Mouse (Mus musculus) midbrain, postnatal 0 days (tissue): Measurements from ENCODE around the gene Ifnl3. TPM values are rescaled to one million over a fixed set of nuclear protein-coding genes. Genes with fewer than 3 reads are reported as not detected.

Experiments
- ATAC-seq: fragments of 200-750 bp; cut with Nextera tagmentation; 2 replicates; pipeline ENCODE4 v1.8.0; 2017; ENCODE audit warnings: moderate number of reproducible peaks, mild to moderate bottlenecking, moderate TSS enrichment, moderate library complexity; ENCODE audit not compliant: low FRiP score
- DNase-seq: peaks from one replicate; pipeline ENCODE4 v3.0.0-alpha.2; 2015; ENCODE audit warnings: low spot score
- H3K27ac ChIP-seq: fragments of 300-500 bp; sonication (generic); 2 replicates; pipeline ENCODE4 v1.5.1; 2014; ENCODE audit warnings: low read depth, mild to moderate bottlenecking, low read length, mixed read lengths
- H3K27me3 ChIP-seq: fragments of 300-500 bp; sonication (generic); 2 replicates; pipeline ENCODE4 v1.6.1; 2014; ENCODE audit warnings: low read length, control low read depth, mixed read lengths; ENCODE audit not compliant: insufficient read depth
- H3K36me3 ChIP-seq: fragments of 300-500 bp; sonication (generic); 2 replicates; pipeline ENCODE4 v1.6.1; 2014; ENCODE audit warnings: low read length, control low read depth, mixed read lengths; ENCODE audit not compliant: insufficient read depth
- H3K4me1 ChIP-seq: fragments of 300-500 bp; sonication (generic); 2 replicates; pipeline ENCODE4 v1.6.1; 2014; ENCODE audit warnings: mild to moderate bottlenecking, control low read depth, antibody characterized with exemption, low read length, mixed read lengths; ENCODE audit not compliant: insufficient read depth
- H3K4me2 ChIP-seq: fragments of 300-500 bp; sonication (generic); 2 replicates; pipeline ENCODE4 v1.6.1; 2014; ENCODE audit warnings: low read depth, mild to moderate bottlenecking, low read length, mixed read lengths; ENCODE audit not compliant: poor library complexity, severe bottlenecking
- H3K4me3 ChIP-seq: fragments of 300-500 bp; sonication (generic); 2 replicates; pipeline ENCODE4 v1.5.1; 2014; ENCODE audit warnings: low read depth, mild to moderate bottlenecking, low read length, moderate library complexity
- H3K9ac ChIP-seq: fragments of 300-500 bp; sonication (generic); replicated peaks from 2 replicates; pipeline ENCODE4 v1.6.1; 2014; ENCODE audit warnings: mild to moderate bottlenecking, low read length, moderate library complexity, mixed read lengths; ENCODE audit not compliant: poor library complexity, severe bottlenecking
- H3K9me3 ChIP-seq: fragments of 300-500 bp; sonication (generic); 2 replicates; pipeline ENCODE4 v1.6.1; 2016; ENCODE audit warnings: low read length, control low read depth
- CTCF ChIP-seq: IDR thresholded peaks from 2 replicates; pipeline ENCODE4 v1.5.1; 2016; ENCODE audit warnings: antibody characterized with exemption, mild to moderate bottlenecking
- WGBS: fragments of 180-500 bp; shearing (Covaris S2); extraction: QIAGEN DNeasy Blood & Tissue Kit; methylation state at CpG from one replicate; pipeline ENCODE4 v1.1.7; 2014; 5-methylcytosine and 5-hydroxymethylcytosine counted together
- polyA plus RNA-seq: library from polyadenylated mRNA; unstranded; fragments of >200 nt; fragmentation: Nextera tagmentation; extraction: Ambion mirVana; gene quantifications from 2 replicates; pipeline ENCODE4 v1.2.1, GENCODE M21; 2015
- total RNA-seq: library from RNA; depleted of rRNA; stranded (reverse); fragments of >200 nt; gene quantifications from 2 replicates; pipeline ENCODE4 v1.2.3, GENCODE M21; 2014

The Ifnl3 gene
- total and polyA plus RNA-seq, 2 experiments from 2014 or later, result not detected

DNA sequence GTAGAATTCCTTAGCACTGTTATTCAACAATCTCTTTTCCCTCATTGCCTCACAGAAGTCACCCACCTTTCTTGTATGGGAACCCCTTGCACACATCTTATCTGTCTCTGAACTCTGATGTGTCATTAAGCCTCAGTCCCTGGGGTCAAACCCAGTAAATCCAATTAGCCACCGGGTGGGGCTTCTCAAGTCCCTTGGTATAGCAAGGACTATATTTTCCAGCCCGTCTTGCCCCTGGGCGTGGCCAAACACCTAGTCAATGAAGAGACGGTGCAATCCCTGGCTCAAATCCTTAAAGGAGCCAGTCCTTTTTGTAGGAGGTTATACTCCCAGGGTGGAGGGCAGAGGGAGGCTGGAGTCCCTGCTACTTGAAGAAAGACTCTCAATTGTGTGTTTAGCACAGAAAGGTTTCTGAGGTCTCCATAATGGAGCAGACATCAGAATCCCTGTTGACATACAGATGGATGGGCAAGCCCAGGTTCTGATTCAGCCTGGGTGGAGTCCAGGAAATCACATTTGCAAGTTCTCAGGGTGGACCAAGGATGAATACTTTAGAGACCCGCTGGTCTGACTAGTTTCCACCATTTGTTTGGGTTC is 33.4 kb downstream of the Ifnl3 start:
- Histone ChIP-seq H3K27me3 (no peaks in the 10 kb centered on the region), H3K9me3 (no peaks in the 10 kb centered on the region), H3K4me3 (no peak overlapping the region), H3K4me2 (no peak overlapping the region), H3K27ac (no peak overlapping the region), H3K36me3 (peaks cover 17% of the 10 kb centered on the region), H3K9ac (no peak overlapping the region), H3K4me1 (no peaks in the 10 kb centered on the region)
- whole genome bisulfite sequencing, result 16% methylated on average over 5 of the region's 5 CpGs
- ATAC-seq (no peak), DNase-seq (no peak)
- TF ChIP-seq CTCF, result no peak

DNA sequence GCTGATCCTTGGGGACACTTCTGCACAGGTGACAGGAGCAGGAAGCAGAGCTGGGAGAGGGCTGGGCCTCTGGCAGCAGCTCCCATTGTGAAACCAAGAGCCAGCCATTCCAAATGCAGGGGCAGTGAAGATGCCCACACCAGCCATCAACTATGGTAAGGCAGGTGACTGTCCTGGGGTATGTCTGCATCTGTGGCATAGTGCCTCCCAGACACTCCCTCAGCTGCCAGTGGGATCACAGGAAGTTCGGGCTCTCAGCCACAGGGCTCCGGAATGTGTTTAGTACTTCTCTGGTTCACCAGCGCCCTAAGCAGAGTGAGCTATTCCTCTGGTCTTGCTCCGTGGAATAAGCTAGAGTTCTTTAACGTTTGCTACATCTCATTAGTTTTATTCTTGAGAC is 34.4 kb downstream of the Ifnl3 start:
- Histone ChIP-seq H3K4me1 (no peaks in the 10 kb centered on the region), H3K9me3 (no peaks in the 10 kb centered on the region), H3K36me3 (peaks cover 22% of the 10 kb centered on the region), H3K9ac (no peak overlapping the region), H3K4me3 (no peak overlapping the region), H3K27ac (no peak overlapping the region), H3K4me2 (no peak overlapping the region), H3K27me3 (no peaks in the 10 kb centered on the region)
- WGBS, result 83% methylated on average over 5 of the region's 5 CpGs
- no peak for ATAC-seq
- DNase-seq, result no peak
- TF ChIP-seq CTCF, result no peak

DNA sequence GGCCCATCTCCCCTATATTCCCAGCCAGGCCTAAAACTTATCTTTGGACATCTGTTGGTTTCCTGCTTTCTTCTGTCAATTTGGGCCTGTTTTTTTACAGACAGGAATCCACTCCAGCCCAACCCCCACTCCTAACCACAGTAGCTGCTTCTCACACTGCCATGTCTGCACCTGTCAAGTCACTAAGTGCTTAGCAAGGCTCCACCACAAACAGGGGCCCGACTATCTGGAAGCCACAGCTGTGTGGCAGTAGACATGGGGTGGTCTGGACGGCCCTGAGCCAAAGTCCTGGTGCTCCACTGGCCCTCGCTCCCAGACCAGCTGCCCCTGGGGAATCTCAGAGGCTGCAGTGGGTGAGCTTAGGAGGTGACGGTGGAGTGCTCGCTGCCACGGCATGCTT is 35.1 kb downstream of the Ifnl3 start:
- no peak for TF ChIP-seq CTCF
- ATAC-seq (no peak), DNase-seq (no peak)
- H3K4me1 ChIP-seq, result no peaks in the 10 kb centered on the region
- no peak overlapping the region for H3K4me2 ChIP-seq
- H3K4me3 ChIP-seq, result no peak overlapping the region
- peaks cover 28% of the 10 kb centered on the region for H3K36me3 ChIP-seq
- H3K27me3 ChIP-seq, result no peaks in the 10 kb centered on the region
- H3K9ac ChIP-seq, result no peak overlapping the region
- 79% methylated on average over 6 of the region's 6 CpGs for WGBS
- no peak overlapping the region for H3K27ac ChIP-seq
- no peaks in the 10 kb centered on the region for H3K9me3 ChIP-seq

DNA sequence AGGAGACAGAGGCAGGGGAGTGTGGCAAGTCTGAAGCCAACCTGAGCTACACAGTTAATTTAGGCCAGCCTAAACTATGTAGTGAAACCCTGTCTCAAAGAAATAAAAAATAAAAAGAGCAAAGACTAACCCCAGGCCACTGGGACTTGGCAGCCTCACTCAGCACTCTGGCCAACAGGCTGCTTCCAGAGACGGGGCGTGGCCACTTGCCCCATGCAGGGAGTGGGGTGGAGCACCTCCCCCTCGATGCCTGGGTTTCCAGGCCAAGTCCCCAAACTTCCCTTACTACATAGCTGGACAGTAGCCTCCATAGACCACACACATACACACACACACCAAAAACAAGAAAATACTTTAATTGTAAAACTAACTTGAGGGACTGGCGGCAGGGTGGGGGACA is 35.9 kb downstream of the Ifnl3 start:
- DNase-seq (peak; percentile 28), ATAC-seq (no peak)
- Histone ChIP-seq H3K4me2 (no peak overlapping the region), H3K27ac (no peak overlapping the region), H3K36me3 (peaks cover 29% of the 10 kb centered on the region), H3K27me3 (no peaks in the 10 kb centered on the region), H3K9ac (no peak overlapping the region), H3K4me1 (no peaks in the 10 kb centered on the region), H3K9me3 (no peaks in the 10 kb centered on the region), H3K4me3 (no peak overlapping the region)
- WGBS, result 71% methylated on average over 4 of the region's 4 CpGs
- no peak for TF ChIP-seq CTCF

DNA sequence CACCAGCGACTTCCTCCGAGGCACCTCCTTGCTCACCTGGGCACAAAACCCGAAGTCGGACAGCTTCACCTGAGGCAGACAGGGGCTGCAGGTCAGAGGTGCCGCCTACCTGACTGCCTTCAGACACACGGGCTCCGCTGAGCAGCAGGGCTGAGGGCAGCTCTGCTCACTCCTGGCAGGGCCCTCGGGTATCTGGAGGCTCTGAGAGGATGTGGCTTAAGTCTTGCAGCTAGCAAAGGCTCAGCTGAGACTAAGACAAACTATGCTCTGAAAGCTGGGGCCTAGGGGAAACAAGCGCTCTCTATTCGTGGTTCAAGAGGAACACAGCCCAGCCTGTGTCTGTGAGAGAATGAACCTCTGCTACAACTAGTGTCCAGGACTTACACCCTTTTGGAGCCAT is 38.2 kb downstream of the Ifnl3 start:
- Histone ChIP-seq H3K4me2 (no peak overlapping the region), H3K4me3 (no peak overlapping the region), H3K27me3 (no peaks in the 10 kb centered on the region), H3K9me3 (no peaks in the 10 kb centered on the region), H3K27ac (no peak overlapping the region), H3K4me1 (no peaks in the 10 kb centered on the region), H3K36me3 (peaks cover 40% of the 10 kb centered on the region), H3K9ac (no peak overlapping the region)
- no peak for TF ChIP-seq CTCF
- DNase-seq (no peak), ATAC-seq (no peak)
- 92% methylated on average over 10 of the region's 10 CpGs for WGBS

DNA sequence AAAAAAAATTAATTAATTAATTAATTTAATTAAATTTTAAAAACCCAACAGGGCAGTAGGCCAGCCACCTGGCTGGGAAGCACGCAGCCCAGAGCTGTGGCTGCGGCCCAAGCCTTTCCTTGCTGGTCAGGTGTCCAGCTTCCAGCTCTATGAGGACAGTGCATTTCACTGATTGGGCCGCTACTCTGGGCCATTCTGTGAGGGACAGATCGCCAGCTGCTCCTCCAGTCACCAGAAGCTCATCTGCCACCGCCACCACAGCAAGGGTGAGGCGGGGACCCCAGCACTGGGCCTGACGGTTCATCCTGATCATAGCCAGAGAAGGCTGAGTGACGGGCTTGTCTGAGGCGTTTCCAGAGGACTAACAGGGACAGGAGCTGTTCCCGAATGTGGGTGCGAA is 39.3 kb downstream of the Ifnl3 start:
- WGBS, result 92% methylated on average over 11 of the region's 11 CpGs
- Histone ChIP-seq H3K4me1 (no peaks in the 10 kb centered on the region), H3K9ac (no peak overlapping the region), H3K36me3 (peaks cover 50% of the 10 kb centered on the region), H3K27me3 (no peaks in the 10 kb centered on the region), H3K4me2 (no peak overlapping the region), H3K9me3 (no peaks in the 10 kb centered on the region), H3K4me3 (no peak overlapping the region), H3K27ac (no peak overlapping the region)
- no peak for ATAC-seq
- TF ChIP-seq CTCF, result no peak
- DNase-seq, result no peak
